Mouse (Mus musculus): Measurements from ENCODE around the gene Gm21974.

The Gm21974 gene

GRCm38 (mm10) chr7:127923714-127924113 is 28.5 kb upstream of the Gm21974 start:
- no peak for TF ChIP-seq GATA4 (IDR thresholded peaks at IDR 0.05; ENCODE audit: insufficient replicate concordance, low read length)

GRCm38 (mm10) chr7:127922451-127923275 is 27.4 kb upstream of the Gm21974 start:
- no peak for TF ChIP-seq GATA4 (IDR thresholded peaks at IDR 0.05; ENCODE audit: insufficient replicate concordance, low read length)

GRCm38 (mm10) chr7:127921516-127921915 is 26.3 kb upstream of the Gm21974 start:
- TF ChIP-seq GATA4 (IDR thresholded peaks at IDR 0.05; ENCODE audit: insufficient replicate concordance, low read length), result no peak

- no peak for TF ChIP-seq GATA4 (IDR thresholded peaks at IDR 0.05; ENCODE audit: insufficient replicate concordance, low read length)
Observed at GRCm38 (mm10) chr7:127919290-127919689, 24.0 kb upstream of the Gm21974 start.

- no peak for TF ChIP-seq GATA4 (IDR thresholded peaks at IDR 0.05; ENCODE audit: insufficient replicate concordance, low read length)
Observed at GRCm38 (mm10) chr7:127918203-127918602, 22.9 kb upstream of the Gm21974 start.

GRCm38 (mm10) chr7:127915293-127915692 is 20.0 kb upstream of the Gm21974 start:
- TF ChIP-seq GATA4 (IDR thresholded peaks at IDR 0.05; ENCODE audit: insufficient replicate concordance, low read length), result no peak

GRCm38 (mm10) chr7:127912938-127913337 is 17.7 kb upstream of the Gm21974 start:
- no peak for TF ChIP-seq GATA4 (IDR thresholded peaks at IDR 0.05; ENCODE audit: insufficient replicate concordance, low read length)

- no peak for TF ChIP-seq GATA4 (IDR thresholded peaks at IDR 0.05; ENCODE audit: insufficient replicate concordance, low read length)
Observed at GRCm38 (mm10) chr7:127912190-127912871, 17.1 kb upstream of the Gm21974 start, which contains the start of gene Kat8. Gene Kat8, plus strand, starts transcription at chr7:127912516.

- no peak for TF ChIP-seq GATA4 (IDR thresholded peaks at IDR 0.05; ENCODE audit: insufficient replicate concordance, low read length)
Observed at GRCm38 (mm10) chr7:127908656-127909055, 13.4 kb upstream of the Gm21974 start.

- no peak for TF ChIP-seq GATA4 (IDR thresholded peaks at IDR 0.05; ENCODE audit: insufficient replicate concordance, low read length)
Observed at GRCm38 (mm10) chr7:127907939-127908338, 12.7 kb upstream of the Gm21974 start.

- TF ChIP-seq GATA4 (IDR thresholded peaks at IDR 0.05; ENCODE audit: insufficient replicate concordance, low read length), result no peak
Observed at GRCm38 (mm10) chr7:127903971-127904796, 8.9 kb upstream of the Gm21974 start, which contains the start of gene Bckdk. Gene Bckdk, plus strand, starts transcription at chr7:127904082.

GRCm38 (mm10) chr7:127901772-127902171 is 6.5 kb upstream of the Gm21974 start:
- TF ChIP-seq GATA4 (IDR thresholded peaks at IDR 0.05; ENCODE audit: insufficient replicate concordance, low read length), result no peak

GRCm38 (mm10) chr7:127899997-127900396 is 4.7 kb upstream of the Gm21974 start:
- no peak for TF ChIP-seq GATA4 (IDR thresholded peaks at IDR 0.05; ENCODE audit: insufficient replicate concordance, low read length)

GRCm38 (mm10) chr7:127898179-127898956 is 3.1 kb upstream of the Gm21974 start:
- no peak for TF ChIP-seq GATA4 (IDR thresholded peaks at IDR 0.05; ENCODE audit: insufficient replicate concordance, low read length)

- no peak for TF ChIP-seq GATA4 (IDR thresholded peaks at IDR 0.05; ENCODE audit: insufficient replicate concordance, low read length)
Observed at GRCm38 (mm10) chr7:127897542-127897941, 2.3 kb upstream of the Gm21974 start.

All from liver, adult (tissue).